ENCODE assay signal across 12 mouse cellular contexts in the genomic region with DNA sequence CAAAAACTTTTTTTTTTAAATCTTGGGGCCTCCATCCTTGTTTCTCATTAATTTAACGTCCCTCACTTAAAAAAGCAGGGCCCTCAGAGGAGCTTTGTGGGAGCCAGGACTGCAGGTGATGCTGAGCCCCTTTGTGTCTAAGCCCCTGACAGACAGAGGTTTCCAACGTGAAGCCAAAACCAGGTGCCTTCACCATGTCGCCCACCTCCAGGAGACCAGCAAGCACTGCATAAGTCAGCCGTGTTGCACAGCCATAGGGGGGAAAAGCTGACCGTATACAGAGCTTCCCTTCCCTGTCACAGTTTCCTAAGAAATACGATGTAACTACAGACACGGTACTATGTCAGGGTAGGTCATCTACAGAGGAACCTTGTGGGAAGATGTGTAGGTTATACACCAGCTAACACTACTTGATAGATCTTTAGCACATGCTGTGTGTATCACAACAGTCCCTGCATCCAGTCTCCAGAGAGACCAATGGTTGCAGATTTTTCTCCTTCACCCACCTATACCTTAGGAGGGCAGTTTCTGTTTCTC.
"Had no signal": no experiment of that assay in that cellular context is flagged by ENCODE, and none has a peak within 500 bp of the region (broad histone marks: within the 10 kb centered on the region; RNA-seq: fewer than 3 reads in every experiment).

No protein-coding gene starts in this region.

- H3K4me1 ChIP-seq: neural tube, embryonic 15.5 days; stomach, embryonic 15.5 days had no signal

- H3K9me3 ChIP-seq: limb, embryonic 13.5 days; neural tube, embryonic 15.5 days; stomach, embryonic 15.5 days had no signal

- H3K9ac ChIP-seq: limb, embryonic 13.5 days; liver, embryonic 14.5 days; neural tube, embryonic 15.5 days; stomach, embryonic 15.5 days had no signal

- ATAC-seq: intestine, postnatal 0 days had no signal

- H3K4me3 ChIP-seq: limb, embryonic 13.5 days; myocyte; neural tube, embryonic 15.5 days; stomach, embryonic 15.5 days had no signal

- H3K4me2 ChIP-seq: limb, embryonic 13.5 days; neural tube, embryonic 15.5 days; stomach, embryonic 15.5 days had no signal

- H3K36me3 ChIP-seq: limb, embryonic 13.5 days; neural tube, embryonic 15.5 days; stomach, embryonic 15.5 days had no signal

- DNase-seq: kidney, adult 8-10 months; kidney, postnatal 36 days; lung, adult 18-20 months; lung, postnatal 36 days; midbrain, embryonic 14.5 days had no signal

- H3K27me3 ChIP-seq: limb, embryonic 13.5 days; neural tube, embryonic 15.5 days; stomach, embryonic 15.5 days had no signal

- H3K27ac ChIP-seq: kidney, postnatal 0 days; limb, embryonic 13.5 days; liver, embryonic 14.5 days; neural tube, embryonic 15.5 days; stomach, embryonic 15.5 days had no signal
